Mouse (Mus musculus): ENCODE data around the gene Agk. TPM values are rescaled to one million over a fixed set of nuclear protein-coding genes. Genes with fewer than 3 reads are reported as not detected.

Gene Agk
- polyA plus RNA-seq, 1 experiment from 2014 or later: 46.8 TPM

GRCm38 (mm10) chr6:40353360-40353759 is 28.4 kb downstream of the Agk start:
- no peaks in the 10 kb centered on the region for H3K27me3 ChIP-seq
- H3K4me3 ChIP-seq (replicated peaks): no peak overlapping the region
- no peak overlapping the region for H3K9ac ChIP-seq
- H3K36me3 ChIP-seq: peaks cover 40% of the 10 kb centered on the region; the same call in 1 of the 2 replicates
- no peaks in the 10 kb centered on the region for H3K4me1 ChIP-seq
- 91% methylated on average over 7 of the region's 7 CpGs for WGBS
- H3K4me2 ChIP-seq: no peak overlapping the region
- ATAC-seq (replicated peaks; ENCODE audit: low FRiP score): no peak
- no peaks in the 10 kb centered on the region for H3K9me3 ChIP-seq (replicated peaks)
- no peak overlapping the region for H3K27ac ChIP-seq

GRCm38 (mm10) chr6:40371031-40371430 is 46.1 kb downstream of the Agk start:
- 95% methylated on average over 6 of the region's 6 CpGs for WGBS
- Histone ChIP-seq H3K27me3 (no peaks in the 10 kb centered on the region), H3K4me1 (no peaks in the 10 kb centered on the region), H3K4me2 (no peak overlapping the region), H3K27ac (no peak overlapping the region), H3K9ac (no peak overlapping the region), H3K36me3 (peaks cover 38% of the 10 kb centered on the region), H3K9me3 (replicated peaks) (no peaks in the 10 kb centered on the region), H3K4me3 (replicated peaks) (no peak overlapping the region)
- ATAC-seq (replicated peaks; ENCODE audit: low FRiP score): no peak

- WGBS: 80% methylated on average over 3 of the region's 3 CpGs
- no peak overlapping the region for H3K27ac ChIP-seq
These were observed 55.2 kb downstream of the Agk start for GRCm38 (mm10) chr6:40380181-40380580.

GRCm38 (mm10) chr6:40381908-40382307 is 56.9 kb downstream of the Agk start:
- WGBS: 48% methylated on average over 4 of the region's 4 CpGs
- no peaks in the 10 kb centered on the region for H3K4me1 ChIP-seq
- no peak overlapping the region for H3K4me3 ChIP-seq (replicated peaks)
- H3K27ac ChIP-seq: no peak overlapping the region
- H3K36me3 ChIP-seq: peaks cover 25% of the 10 kb centered on the region
- H3K9me3 ChIP-seq (replicated peaks): no peaks in the 10 kb centered on the region
- H3K9ac ChIP-seq: no peak overlapping the region
- peak; percentile 25; the same call in 1 of the 2 replicates for ATAC-seq (replicated peaks; ENCODE audit: low FRiP score)
- H3K27me3 ChIP-seq: no peaks in the 10 kb centered on the region
- no peak overlapping the region for H3K4me2 ChIP-seq

More at GRCm38 (mm10) chr6:40380181-40380580, 55.2 kb downstream of the Agk start:
- Histone ChIP-seq H3K4me1 (no peaks in the 10 kb centered on the region), H3K27me3 (no peaks in the 10 kb centered on the region), H3K36me3 (peaks cover 21% of the 10 kb centered on the region; the same call in 1 of the 2 replicates), H3K4me2 (no peak overlapping the region), H3K9ac (no peak overlapping the region), H3K9me3 (replicated peaks) (no peaks in the 10 kb centered on the region), H3K4me3 (replicated peaks) (no peak overlapping the region)
- ATAC-seq (replicated peaks; ENCODE audit: low FRiP score): no peak

- Histone ChIP-seq H3K36me3 (peaks cover 39% of the 10 kb centered on the region), H3K4me1 (no peaks in the 10 kb centered on the region), H3K4me2 (no peak overlapping the region), H3K27me3 (no peaks in the 10 kb centered on the region), H3K9me3 (replicated peaks) (no peaks in the 10 kb centered on the region), H3K27ac (no peak overlapping the region), H3K9ac (no peak overlapping the region), H3K4me3 (replicated peaks) (no peak overlapping the region)
- ATAC-seq (replicated peaks; ENCODE audit: low FRiP score): no peak
- WGBS: 65% methylated on average over 3 of the region's 3 CpGs
These were observed 60.7 kb downstream of the Agk start for GRCm38 (mm10) chr6:40385682-40386081.

GRCm38 (mm10) chr6:40388660-40389059 is 63.7 kb downstream of the Agk start:
- Histone ChIP-seq H3K4me3 (replicated peaks) (no peak overlapping the region), H3K9ac (no peak overlapping the region), H3K9me3 (replicated peaks) (no peaks in the 10 kb centered on the region), H3K36me3 (peaks cover 59% of the 10 kb centered on the region), H3K27me3 (no peaks in the 10 kb centered on the region), H3K4me2 (no peak overlapping the region), H3K4me1 (no peaks in the 10 kb centered on the region), H3K27ac (no peak overlapping the region)
- WGBS: 85% methylated on average over 4 of the region's 4 CpGs
- no peak for ATAC-seq (replicated peaks; ENCODE audit: low FRiP score)

- Histone ChIP-seq H3K27me3 (no peaks in the 10 kb centered on the region), H3K9me3 (replicated peaks) (no peaks in the 10 kb centered on the region), H3K9ac (no peak overlapping the region), H3K4me3 (replicated peaks) (no peak overlapping the region), H3K4me2 (no peak overlapping the region), H3K4me1 (no peaks in the 10 kb centered on the region), H3K27ac (no peak overlapping the region), H3K36me3 (peaks cover 65% of the 10 kb centered on the region)
- 88% methylated on average over 1 of the region's 1 CpGs for WGBS
- ATAC-seq (replicated peaks; ENCODE audit: low FRiP score): no peak
These were observed 66.0 kb downstream of the Agk start for GRCm38 (mm10) chr6:40390975-40391374.

- 45% methylated on average over 3 of the region's 3 CpGs for WGBS
These were observed 68.2 kb downstream of the Agk start for GRCm38 (mm10) chr6:40393213-40393612.

GRCm38 (mm10) chr6:40402031-40402430 is 77.1 kb downstream of the Agk start:
- H3K36me3 ChIP-seq: peaks cover 86% of the 10 kb centered on the region
- H3K27ac ChIP-seq: no peak overlapping the region
- 76% methylated on average over 2 of the region's 2 CpGs for WGBS
- H3K4me1 ChIP-seq: no peaks in the 10 kb centered on the region
- no peak overlapping the region for H3K4me2 ChIP-seq
- no peaks in the 10 kb centered on the region for H3K9me3 ChIP-seq (replicated peaks)
- H3K27me3 ChIP-seq: no peaks in the 10 kb centered on the region
- H3K9ac ChIP-seq: no peak overlapping the region
- H3K4me3 ChIP-seq (replicated peaks): no peak overlapping the region
- no peak for ATAC-seq (replicated peaks; ENCODE audit: low FRiP score)

More at GRCm38 (mm10) chr6:40393213-40393612, 68.2 kb downstream of the Agk start:
- H3K4me1 ChIP-seq: no peaks in the 10 kb centered on the region
- no peaks in the 10 kb centered on the region for H3K27me3 ChIP-seq
- H3K27ac ChIP-seq: no peak overlapping the region
- H3K36me3 ChIP-seq: peaks cover 61% of the 10 kb centered on the region
- peak; percentile 83 for ATAC-seq (replicated peaks; ENCODE audit: low FRiP score)
- no peak overlapping the region for H3K4me3 ChIP-seq (replicated peaks)
- H3K4me2 ChIP-seq: no peak overlapping the region
- H3K9ac ChIP-seq: no peak overlapping the region
- H3K9me3 ChIP-seq (replicated peaks): no peaks in the 10 kb centered on the region

- Histone ChIP-seq H3K4me2 (no peak overlapping the region), H3K27me3 (no peaks in the 10 kb centered on the region), H3K9me3 (replicated peaks) (no peaks in the 10 kb centered on the region), H3K4me3 (replicated peaks) (no peak overlapping the region), H3K36me3 (peaks cover 88% of the 10 kb centered on the region), H3K27ac (no peak overlapping the region), H3K4me1 (no peaks in the 10 kb centered on the region), H3K9ac (no peak overlapping the region)
- 92% methylated on average over 4 of the region's 4 CpGs for WGBS
- no peak for ATAC-seq (replicated peaks; ENCODE audit: low FRiP score)
These were observed 78.8 kb downstream of the Agk start for GRCm38 (mm10) chr6:40403640-40404285.

- Histone ChIP-seq H3K4me3 (replicated peaks) (no peak overlapping the region), H3K9me3 (replicated peaks) (no peaks in the 10 kb centered on the region), H3K4me2 (no peak overlapping the region), H3K4me1 (no peaks in the 10 kb centered on the region), H3K27ac (no peak overlapping the region), H3K9ac (no peak overlapping the region), H3K27me3 (no peaks in the 10 kb centered on the region), H3K36me3 (peaks cover 35% of the 10 kb centered on the region)
- ATAC-seq (replicated peaks; ENCODE audit: low FRiP score): no peak
- 81% methylated on average over 3 of the region's 3 CpGs for WGBS
These were observed 86.1 kb downstream of the Agk start for GRCm38 (mm10) chr6:40411085-40411484.

GRCm38 (mm10) chr6:40413046-40413445 is 88.1 kb downstream of the Agk start:
- Histone ChIP-seq H3K4me3 (replicated peaks) (no peak overlapping the region), H3K27ac (no peak overlapping the region), H3K27me3 (no peaks in the 10 kb centered on the region), H3K4me1 (no peaks in the 10 kb centered on the region), H3K9me3 (replicated peaks) (no peaks in the 10 kb centered on the region), H3K36me3 (peaks cover 19% of the 10 kb centered on the region), H3K4me2 (no peak overlapping the region), H3K9ac (no peak overlapping the region)
- WGBS: 88% methylated on average over 5 of the region's 5 CpGs
- ATAC-seq (replicated peaks; ENCODE audit: low FRiP score): no peak

- Histone ChIP-seq H3K27me3 (no peaks in the 10 kb centered on the region), H3K4me1 (no peaks in the 10 kb centered on the region), H3K4me2 (no peak overlapping the region), H3K4me3 (replicated peaks) (no peak overlapping the region), H3K36me3 (peaks cover 16% of the 10 kb centered on the region), H3K27ac (no peak overlapping the region), H3K9me3 (replicated peaks) (no peaks in the 10 kb centered on the region), H3K9ac (no peak overlapping the region)
- ATAC-seq (replicated peaks; ENCODE audit: low FRiP score): no peak
- WGBS: 96% methylated on average over 3 of the region's 3 CpGs
These were observed 88.6 kb downstream of the Agk start for GRCm38 (mm10) chr6:40413565-40413964.

Measured in kidney, embryonic 15.5 days (tissue).